In genomic region chr2:79151610-79152009, GRCm38 (mm10) we compare ENCODE assay signal across 20 mouse cellular contexts.
A peak's percentile ranks its signal among the peaks of the same experiment; 100 is the strongest.
DNase-seq lines count a peak whose midpoint lies in the region; ATAC-seq lines count a peak whose summit lies in the region.
"Had no signal": no experiment of that assay in that cellular context is flagged by ENCODE, and none has a peak within 500 bp of the region (broad histone marks: within the 10 kb centered on the region; RNA-seq: fewer than 3 reads in every experiment).

No protein-coding gene starts in this region.

- H3K9ac ChIP-seq in forebrain, embryonic 14.5 days (ENCODE audit: low read length), result no peak overlapping the region
- no peak overlapping the region for H3K9ac ChIP-seq in hindbrain, embryonic 14.5 days
- no peak overlapping the region for H3K9ac ChIP-seq in neural tube, embryonic 13.5 days
- H3K9ac ChIP-seq: embryonic facial prominence, embryonic 13.5 days; heart, embryonic 13.5 days; hindbrain, embryonic 15.5 days had no signal

- H3K27me3 ChIP-seq in forebrain, embryonic 14.5 days (replicated peaks; ENCODE audit: control insufficient read depth, insufficient read depth, low read length), result 0 out of 2 replicates have a peak, but pooled peaks cover 4% of the 10 kb centered on the region
- no peaks in the 10 kb centered on the region for H3K27me3 ChIP-seq in forebrain, embryonic 10.5 days (ENCODE audit: poor library complexity, severe bottlenecking)
- no peaks in the 10 kb centered on the region for H3K27me3 ChIP-seq in hindbrain, embryonic 14.5 days (ENCODE audit: control insufficient read depth, insufficient read depth, low read length)
- H3K27me3 ChIP-seq in hindbrain, embryonic 10.5 days (ENCODE audit: insufficient read depth, poor library complexity, severe bottlenecking), result no peaks in the 10 kb centered on the region
- no peaks in the 10 kb centered on the region for H3K27me3 ChIP-seq in neural tube, embryonic 13.5 days
- H3K27me3 ChIP-seq: embryonic facial prominence, embryonic 13.5 days; heart, embryonic 13.5 days; hindbrain, embryonic 15.5 days had no signal

- no peak for DNase-seq in forebrain, embryonic 14.5 days (ENCODE audit: low spot score)
- no peak for DNase-seq in forebrain, embryonic 10.5 days (ENCODE audit: extremely low spot score, low spot score)
- no peak for DNase-seq in hindbrain, embryonic 14.5 days (ENCODE audit: low spot score)
- DNase-seq in hindbrain, embryonic 10.5 days (ENCODE audit: low spot score), result no peak
- DNase-seq in neural tube, embryonic 10.5 days (ENCODE audit: extremely low spot score, low spot score), result no peak
- DNase-seq in left cerebral cortex, postnatal 25 days (ENCODE audit: low spot score in 2 of 2), result no peak
- DNase-seq in heart, adult 18-20 months, result no peak
- DNase-seq: adrenal gland, adult 2 months; adrenal gland, postnatal 25 days; cerebellum, adult 18-20 months; cerebellum, adult 9-11 months; cerebellum, postnatal 36 days; gastrocnemius, adult 2 months; gastrocnemius, postnatal 25 days; heart, postnatal 36 days had no signal

- no peak overlapping the region for H3K4me2 ChIP-seq in forebrain, embryonic 14.5 days (ENCODE audit: low read length)
- H3K4me2 ChIP-seq in hindbrain, embryonic 14.5 days (replicated peaks), result no peak overlapping the region
- H3K4me2 ChIP-seq in neural tube, embryonic 13.5 days, result no peak overlapping the region
- H3K4me2 ChIP-seq: embryonic facial prominence, embryonic 13.5 days; heart, embryonic 13.5 days; hindbrain, embryonic 15.5 days had no signal

- H3K4me3 ChIP-seq in forebrain, embryonic 14.5 days (ENCODE audit: low read depth, low read length), result no peak overlapping the region
- H3K4me3 ChIP-seq in forebrain, embryonic 10.5 days, result no peak overlapping the region
- H3K4me3 ChIP-seq in hindbrain, embryonic 14.5 days (replicated peaks; ENCODE audit: low read length), result no peak overlapping the region
- no peak overlapping the region for H3K4me3 ChIP-seq in hindbrain, embryonic 10.5 days
- H3K4me3 ChIP-seq in neural tube, embryonic 13.5 days, result no peak overlapping the region
- H3K4me3 ChIP-seq: embryonic facial prominence, embryonic 13.5 days; gastrocnemius, adult 2 months; heart, embryonic 13.5 days; hindbrain, embryonic 15.5 days had no signal

- intact Hi-C loops in left cerebral cortex, postnatal 25 days (cut with DNase I), result no loop called here

- no peaks in the 10 kb centered on the region for H3K36me3 ChIP-seq in forebrain, embryonic 14.5 days (ENCODE audit: control insufficient read depth, insufficient read depth, low read length)
- H3K36me3 ChIP-seq in forebrain, embryonic 10.5 days (replicated peaks), result no peaks in the 10 kb centered on the region
- no peaks in the 10 kb centered on the region for H3K36me3 ChIP-seq in hindbrain, embryonic 14.5 days (replicated peaks; ENCODE audit: control insufficient read depth, insufficient read depth)
- no peaks in the 10 kb centered on the region for H3K36me3 ChIP-seq in hindbrain, embryonic 10.5 days
- H3K36me3 ChIP-seq in neural tube, embryonic 13.5 days, result no peaks in the 10 kb centered on the region
- H3K36me3 ChIP-seq: embryonic facial prominence, embryonic 13.5 days; heart, embryonic 13.5 days; hindbrain, embryonic 15.5 days had no signal

- peak overlapping the region; percentile 27; the same call in 1 of the 2 replicates for H3K27ac ChIP-seq in forebrain, embryonic 14.5 days (ENCODE audit: low read depth, low read length)
- no peak overlapping the region for H3K27ac ChIP-seq in forebrain, embryonic 10.5 days
- H3K27ac ChIP-seq in hindbrain, embryonic 14.5 days, result peak overlapping the region; percentile 38; the same call in 1 of the 2 replicates
- no peak overlapping the region for H3K27ac ChIP-seq in hindbrain, embryonic 10.5 days
- 0 out of 2 replicates have a peak overlapping the region, but pooled peaks have one; percentile 49 for H3K27ac ChIP-seq in neural tube, embryonic 13.5 days (replicated peaks)
- H3K27ac ChIP-seq: embryonic facial prominence, embryonic 13.5 days; gastrocnemius, adult 2 months; heart, embryonic 13.5 days; hindbrain, embryonic 15.5 days had no signal

- WGBS in forebrain, embryonic 14.5 days, result 74% methylated on average over 4 of the region's 4 CpGs
- 93% methylated on average over 4 of the region's 4 CpGs for WGBS in forebrain, embryonic 10.5 days
- WGBS in hindbrain, embryonic 14.5 days, result 85% methylated on average over 4 of the region's 4 CpGs
- WGBS in hindbrain, embryonic 10.5 days, result 89% methylated on average over 4 of the region's 4 CpGs
- WGBS in neural tube, embryonic 13.5 days, result 54% methylated on average over 4 of the region's 4 CpGs

- no peak for ATAC-seq in forebrain, embryonic 14.5 days
- no peak for ATAC-seq in hindbrain, embryonic 14.5 days (ENCODE audit: low FRiP score)
- no peak for ATAC-seq in neural tube, embryonic 13.5 days (ENCODE audit: low read depth)
- ATAC-seq: intestine, embryonic 16.5 days had no signal

- H3K9me3 ChIP-seq in forebrain, embryonic 14.5 days (replicated peaks; ENCODE audit: control insufficient read depth, low read length), result no peaks in the 10 kb centered on the region
- no peaks in the 10 kb centered on the region for H3K9me3 ChIP-seq in forebrain, embryonic 10.5 days
- H3K9me3 ChIP-seq in hindbrain, embryonic 14.5 days (ENCODE audit: control insufficient read depth, low read length), result no peaks in the 10 kb centered on the region
- H3K9me3 ChIP-seq in hindbrain, embryonic 10.5 days, result no peaks in the 10 kb centered on the region
- H3K9me3 ChIP-seq in neural tube, embryonic 13.5 days, result no peaks in the 10 kb centered on the region
- H3K9me3 ChIP-seq: embryonic facial prominence, embryonic 13.5 days; heart, embryonic 13.5 days; hindbrain, embryonic 15.5 days had no signal

- peaks cover 6% of the 10 kb centered on the region; the same call in 1 of the 2 replicates for H3K4me1 ChIP-seq in forebrain, embryonic 14.5 days (ENCODE audit: control insufficient read depth, insufficient read depth, low read length)
- peaks cover 6% of the 10 kb centered on the region for H3K4me1 ChIP-seq in forebrain, embryonic 10.5 days
- 0 out of 2 replicates have a peak, but pooled peaks cover 3% of the 10 kb centered on the region for H3K4me1 ChIP-seq in hindbrain, embryonic 14.5 days (replicated peaks; ENCODE audit: control insufficient read depth, insufficient read depth, low read length)
- H3K4me1 ChIP-seq in hindbrain, embryonic 10.5 days (replicated peaks), result no peaks in the 10 kb centered on the region
- peaks cover 10% of the 10 kb centered on the region; the same call in 1 of the 2 replicates for H3K4me1 ChIP-seq in neural tube, embryonic 13.5 days (replicated peaks)
- H3K4me1 ChIP-seq: embryonic facial prominence, embryonic 13.5 days; hindbrain, embryonic 15.5 days had no signal

Comparison
In these comparisons a context has a peak if more than half of its experiments do, and no peak if none do; other contexts are left out.
1. H3K27ac ChIP-seq: peak in forebrain, embryonic 14.5 days (single experiment), hindbrain, embryonic 14.5 days (single experiment) and neural tube, embryonic 13.5 days (single experiment); none in forebrain, embryonic 10.5 days (single experiment) and hindbrain, embryonic 10.5 days (single experiment).